Mouse (Mus musculus): ENCODE measurements around the gene Tbx20. TPM values are rescaled to one million over a fixed set of nuclear protein-coding genes. Genes with fewer than 3 reads are reported as not detected.

Gene Tbx20
- polyA plus RNA-seq (2015; fragmentation: Nextera tagmentation; extraction: Ambion mirVana): not detected in 2 replicates

DNA sequence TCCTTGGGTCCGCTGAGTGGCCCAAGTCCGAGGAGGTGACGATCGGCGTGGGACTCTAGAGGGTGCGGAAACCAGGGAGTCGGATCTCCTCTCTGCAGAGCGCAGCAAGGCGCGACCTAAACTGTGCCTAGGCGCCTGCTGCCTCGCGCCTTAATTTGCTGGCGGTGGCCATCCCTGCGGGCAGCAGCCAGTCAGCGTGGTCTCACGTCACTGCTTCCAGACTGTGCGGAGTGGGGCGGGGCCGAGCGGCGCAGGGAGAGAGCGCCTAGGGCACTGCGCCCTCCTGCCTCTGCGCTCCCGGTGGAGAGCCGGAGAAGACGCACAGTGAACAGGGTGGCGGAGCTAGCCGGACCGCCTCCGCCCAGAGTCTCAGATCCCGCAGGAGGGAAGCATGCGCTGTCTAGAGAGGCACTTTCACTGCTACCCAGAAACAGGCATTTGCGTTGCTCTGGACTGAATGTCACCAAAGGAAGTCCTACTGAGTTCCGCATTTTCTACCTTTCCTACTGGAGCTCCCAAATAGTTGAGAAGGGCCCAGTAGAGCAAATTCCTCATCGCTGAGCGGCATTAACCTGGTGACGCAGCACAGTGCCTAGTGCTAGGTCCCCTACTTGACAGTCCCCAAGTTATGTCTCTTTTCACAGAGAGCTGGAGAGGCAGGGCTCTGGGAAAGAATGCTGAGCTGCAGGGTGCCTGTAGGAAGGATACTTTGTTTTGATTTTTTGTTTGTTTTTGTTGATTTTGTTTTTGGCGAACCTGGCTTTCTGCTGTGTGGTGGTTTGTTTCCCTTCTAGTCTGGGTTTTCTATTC is at the start of gene Tbx20:
Gene Tbx20 (minus strand): TSS at position 144 of the 810 bp plus-strand sequence.

DNA sequence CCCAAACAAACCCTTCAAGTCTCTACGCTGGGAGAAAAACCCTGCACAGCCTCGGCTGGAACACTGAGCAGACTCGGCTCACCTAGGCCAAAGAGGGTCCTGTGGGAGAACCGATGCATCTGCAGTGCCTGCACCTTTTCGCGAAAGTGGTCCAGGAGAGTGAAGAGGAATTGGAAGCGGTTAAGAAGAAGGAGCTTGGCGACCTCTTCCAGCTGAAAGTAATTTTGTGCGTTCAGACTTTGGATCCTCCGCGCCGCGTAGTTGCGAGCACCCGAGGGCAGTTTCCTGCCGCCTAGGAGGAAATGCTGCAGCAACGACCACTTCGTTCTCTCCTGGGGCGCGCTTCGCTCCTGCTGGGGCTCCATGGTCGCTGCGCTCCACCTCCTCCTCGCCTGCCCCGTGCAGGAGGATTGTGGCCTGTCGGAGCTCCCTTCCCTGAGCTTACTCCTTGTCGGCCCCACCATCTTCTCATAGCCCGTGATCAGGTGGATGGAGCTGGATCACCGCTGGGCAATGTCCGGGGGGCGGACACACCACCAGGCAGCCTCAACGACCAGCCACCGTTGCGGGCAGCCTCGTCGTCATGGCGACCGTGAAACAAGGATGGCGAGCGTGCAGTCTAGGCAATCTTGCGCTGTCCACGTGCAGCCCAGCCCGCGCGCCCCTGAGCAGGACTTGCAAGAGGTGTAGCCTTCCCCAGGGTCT is 78.3 kb downstream of the Tbx20 start, which contains the start of gene Dpy19l2:
Gene Dpy19l2 (minus strand): TSS at position 594 of the 705 bp plus-strand sequence.

Other genes starting within 250 kb of the Tbx20 start
- gene Cypt4, start 149.1 kb downstream of the Tbx20 start, polyA plus RNA-seq (2015; fragmentation: Nextera tagmentation; extraction: Ambion mirVana): not detected in 2 replicates
- gene Dpy19l2, start 78.0 kb downstream of the Tbx20 start, polyA plus RNA-seq (2015; fragmentation: Nextera tagmentation; extraction: Ambion mirVana): 0.04 and 0.12 TPM in 2 replicates

Measured in spleen, postnatal 0 days (tissue).